Mouse (Mus musculus): ENCODE results near the gene Lrfn1. TPM values are rescaled to one million over a fixed set of nuclear protein-coding genes. Genes with fewer than 3 reads are reported as not detected.

Gene Lrfn1
- total RNA-seq (2014; fragmentation: Nextera tagmentation) (not detected in 2 replicates), total RNA-seq (2017) (0.11 TPM in 1 of 2 replicates, not detected in the other), polyA plus RNA-seq (2012) (0.02 and 0.03 TPM in 2 replicates)

- Histone ChIP-seq H3K27me3 (ENCODE audit: insufficient read depth, low read length) (peaks cover 12% of the 10 kb centered on the region; the same call in 1 of the 2 replicates), H3K4me1 (ENCODE audit: insufficient read depth, low read depth, low read length) (no peaks in the 10 kb centered on the region), H3K36me3 (replicated peaks) (no peaks in the 10 kb centered on the region), H3K9me3 (replicated peaks) (no peaks in the 10 kb centered on the region), H3K4me3 (ENCODE audit: low read depth, low read length) (no peak within 1 kb of the TSS)
- ATAC-seq (ENCODE audit: extremely low read depth, insufficient number of reproducible peaks, low FRiP score, poor library complexity, severe bottlenecking) (no peak), DNase-seq (ENCODE audit: low spot score) (no peak)
- TF ChIP-seq GATA2 (IDR thresholded peaks at IDR 0.05; ENCODE audit: borderline replicate concordance, low read depth, low read length), result no peak
- TF ChIP-seq TAL1 (conservative IDR thresholded peaks at IDR 0.05; ENCODE audit: low read depth, low read length), result no peak
- TF ChIP-seq POLR2AphosphoS5 (IDR thresholded peaks at IDR 0.05; ENCODE audit: insufficient replicate concordance, low read depth, low read length), result no peak
- TF ChIP-seq GATA1 (IDR thresholded peaks at IDR 0.05; ENCODE audit: borderline replicate concordance, low read length), result no peak
- no peak for TF ChIP-seq CTCF (IDR thresholded peaks at IDR 0.05; ENCODE audit: low read depth, low read length)
Observed at GRCm38 (mm10) chr7:28451531-28452360, at the start of gene Lrfn1. Lrfn1 (plus strand) TSS chr7:28451980.

GRCm38 (mm10) chr7:28410841-28411475, 40.8 kb upstream of the Lrfn1 start:
- no peak for ATAC-seq (ENCODE audit: extremely low read depth, insufficient number of reproducible peaks, low FRiP score, poor library complexity, severe bottlenecking)
- TF ChIP-seq POLR2AphosphoS5 (IDR thresholded peaks at IDR 0.05; ENCODE audit: insufficient replicate concordance, low read depth, low read length), result no peak
- no peak for TF ChIP-seq GATA1 (IDR thresholded peaks at IDR 0.05; ENCODE audit: borderline replicate concordance, low read length)
- no peak for TF ChIP-seq TAL1 (conservative IDR thresholded peaks at IDR 0.05; ENCODE audit: low read depth, low read length)
- TF ChIP-seq CTCF (IDR thresholded peaks at IDR 0.05; ENCODE audit: low read depth, low read length), result no peak
- TF ChIP-seq GATA2 (IDR thresholded peaks at IDR 0.05; ENCODE audit: borderline replicate concordance, low read depth, low read length), result no peak
- peaks cover 93% of the 10 kb centered on the region for H3K36me3 ChIP-seq (replicated peaks)

GRCm38 (mm10) chr7:28412826-28413225, 39.0 kb upstream of the Lrfn1 start:
- Histone ChIP-seq H3K27me3 (ENCODE audit: insufficient read depth, low read length) (no peaks in the 10 kb centered on the region), H3K4me1 (ENCODE audit: insufficient read depth, low read depth, low read length) (no peaks in the 10 kb centered on the region), H3K9me3 (replicated peaks) (no peaks in the 10 kb centered on the region), H3K36me3 (replicated peaks) (peaks cover 92% of the 10 kb centered on the region), H3K4me3 (ENCODE audit: low read depth, low read length) (no peak overlapping the region)
- TF ChIP-seq GATA1 (IDR thresholded peaks at IDR 0.05; ENCODE audit: borderline replicate concordance, low read length) (no peak), POLR2AphosphoS5 (IDR thresholded peaks at IDR 0.05; ENCODE audit: insufficient replicate concordance, low read depth, low read length) (no peak), CTCF (IDR thresholded peaks at IDR 0.05; ENCODE audit: low read depth, low read length) (no peak), GATA2 (IDR thresholded peaks at IDR 0.05; ENCODE audit: borderline replicate concordance, low read depth, low read length) (no peak), TAL1 (conservative IDR thresholded peaks at IDR 0.05; ENCODE audit: low read depth, low read length) (no peak)
- ATAC-seq (ENCODE audit: extremely low read depth, insufficient number of reproducible peaks, low FRiP score, poor library complexity, severe bottlenecking) (no peak), DNase-seq (ENCODE audit: low spot score) (no peak)

More at GRCm38 (mm10) chr7:28410841-28411475, 40.8 kb upstream of the Lrfn1 start:
- no peaks in the 10 kb centered on the region for H3K9me3 ChIP-seq (replicated peaks)
- no peak for DNase-seq (ENCODE audit: low spot score)
- no peaks in the 10 kb centered on the region for H3K4me1 ChIP-seq (ENCODE audit: insufficient read depth, low read depth, low read length)
- no peaks in the 10 kb centered on the region for H3K27me3 ChIP-seq (ENCODE audit: insufficient read depth, low read length)
- no peak overlapping the region for H3K4me3 ChIP-seq (ENCODE audit: low read depth, low read length)

GRCm38 (mm10) chr7:28417368-28417767, 34.4 kb upstream of the Lrfn1 start:
- H3K27me3 ChIP-seq (ENCODE audit: insufficient read depth, low read length), result no peaks in the 10 kb centered on the region
- H3K4me3 ChIP-seq (ENCODE audit: low read depth, low read length), result no peak overlapping the region
- H3K9me3 ChIP-seq (replicated peaks), result no peaks in the 10 kb centered on the region
- ATAC-seq (ENCODE audit: extremely low read depth, insufficient number of reproducible peaks, low FRiP score, poor library complexity, severe bottlenecking) (no peak), DNase-seq (ENCODE audit: low spot score) (no peak)
- TF ChIP-seq CTCF (IDR thresholded peaks at IDR 0.05; ENCODE audit: low read depth, low read length) (no peak), GATA1 (IDR thresholded peaks at IDR 0.05; ENCODE audit: borderline replicate concordance, low read length) (no peak), TAL1 (conservative IDR thresholded peaks at IDR 0.05; ENCODE audit: low read depth, low read length) (no peak), POLR2AphosphoS5 (IDR thresholded peaks at IDR 0.05; ENCODE audit: insufficient replicate concordance, low read depth, low read length) (no peak), GATA2 (IDR thresholded peaks at IDR 0.05; ENCODE audit: borderline replicate concordance, low read depth, low read length) (no peak)
- H3K36me3 ChIP-seq (replicated peaks), result peaks cover 94% of the 10 kb centered on the region
- no peaks in the 10 kb centered on the region; the same call in 1 of the 2 replicates for H3K4me1 ChIP-seq (ENCODE audit: insufficient read depth, low read depth, low read length)

GRCm38 (mm10) chr7:28418096-28418670, 33.6 kb upstream of the Lrfn1 start:
- ATAC-seq (ENCODE audit: extremely low read depth, insufficient number of reproducible peaks, low FRiP score, poor library complexity, severe bottlenecking) (no peak), DNase-seq (ENCODE audit: low spot score) (no peak)
- Histone ChIP-seq H3K9me3 (replicated peaks) (no peaks in the 10 kb centered on the region), H3K4me1 (ENCODE audit: insufficient read depth, low read depth, low read length) (no peaks in the 10 kb centered on the region; the same call in 1 of the 2 replicates), H3K36me3 (replicated peaks) (peaks cover 94% of the 10 kb centered on the region), H3K4me3 (ENCODE audit: low read depth, low read length) (no peak overlapping the region), H3K27me3 (ENCODE audit: insufficient read depth, low read length) (no peaks in the 10 kb centered on the region)
- no peak for TF ChIP-seq POLR2AphosphoS5 (IDR thresholded peaks at IDR 0.05; ENCODE audit: insufficient replicate concordance, low read depth, low read length)
- no peak for TF ChIP-seq TAL1 (conservative IDR thresholded peaks at IDR 0.05; ENCODE audit: low read depth, low read length)
- TF ChIP-seq GATA1 (IDR thresholded peaks at IDR 0.05; ENCODE audit: borderline replicate concordance, low read length), result no peak
- TF ChIP-seq CTCF (IDR thresholded peaks at IDR 0.05; ENCODE audit: low read depth, low read length), result no peak

GRCm38 (mm10) chr7:28419416-28419815, 32.4 kb upstream of the Lrfn1 start:
- Histone ChIP-seq H3K36me3 (replicated peaks) (peaks cover 94% of the 10 kb centered on the region), H3K27me3 (ENCODE audit: insufficient read depth, low read length) (no peaks in the 10 kb centered on the region), H3K4me1 (ENCODE audit: insufficient read depth, low read depth, low read length) (no peaks in the 10 kb centered on the region; the same call in 1 of the 2 replicates), H3K4me3 (ENCODE audit: low read depth, low read length) (no peak overlapping the region), H3K9me3 (replicated peaks) (no peaks in the 10 kb centered on the region)
- DNase-seq (ENCODE audit: low spot score) (no peak), ATAC-seq (ENCODE audit: extremely low read depth, insufficient number of reproducible peaks, low FRiP score, poor library complexity, severe bottlenecking) (no peak)
- TF ChIP-seq CTCF (IDR thresholded peaks at IDR 0.05; ENCODE audit: low read depth, low read length), result no peak
- TF ChIP-seq TAL1 (conservative IDR thresholded peaks at IDR 0.05; ENCODE audit: low read depth, low read length), result no peak
- TF ChIP-seq GATA2 (IDR thresholded peaks at IDR 0.05; ENCODE audit: borderline replicate concordance, low read depth, low read length), result no peak
- no peak for TF ChIP-seq POLR2AphosphoS5 (IDR thresholded peaks at IDR 0.05; ENCODE audit: insufficient replicate concordance, low read depth, low read length)
- TF ChIP-seq GATA1 (IDR thresholded peaks at IDR 0.05; ENCODE audit: borderline replicate concordance, low read length), result no peak
